Mouse (Mus musculus) ES-E14 (cell line): ENCODE data around the gene Tepp.

Experiments
- HCFC1 ChIP-seq: IDR thresholded peaks from 2 replicates; pipeline ENCODE4 v1.6.1; 2012; ENCODE audit warnings: low read length, inconsistent platforms, borderline replicate concordance; ENCODE audit not compliant: insufficient read depth
- MAFK ChIP-seq: IDR thresholded peaks from 2 replicates; pipeline ENCODE4 v1.6.1; 2014; ENCODE audit warnings: mild to moderate bottlenecking, low read depth, low read length, inconsistent platforms; ENCODE audit not compliant: insufficient read depth
- ZNF384 ChIP-seq: IDR thresholded peaks from 2 replicates; pipeline ENCODE4 v1.6.1; 2012; ENCODE audit warnings: low read depth, low read length, inconsistent platforms

- TF ChIP-seq MAFK = no peak
- TF ChIP-seq ZNF384 = no peak
- no peak for TF ChIP-seq HCFC1
These were observed 16.5 kb upstream of the Tepp start for GRCm38 (mm10) chr8:95293891-95294290.
